Mouse (Mus musculus): ENCODE data around the gene Tepsin.

DNA sequence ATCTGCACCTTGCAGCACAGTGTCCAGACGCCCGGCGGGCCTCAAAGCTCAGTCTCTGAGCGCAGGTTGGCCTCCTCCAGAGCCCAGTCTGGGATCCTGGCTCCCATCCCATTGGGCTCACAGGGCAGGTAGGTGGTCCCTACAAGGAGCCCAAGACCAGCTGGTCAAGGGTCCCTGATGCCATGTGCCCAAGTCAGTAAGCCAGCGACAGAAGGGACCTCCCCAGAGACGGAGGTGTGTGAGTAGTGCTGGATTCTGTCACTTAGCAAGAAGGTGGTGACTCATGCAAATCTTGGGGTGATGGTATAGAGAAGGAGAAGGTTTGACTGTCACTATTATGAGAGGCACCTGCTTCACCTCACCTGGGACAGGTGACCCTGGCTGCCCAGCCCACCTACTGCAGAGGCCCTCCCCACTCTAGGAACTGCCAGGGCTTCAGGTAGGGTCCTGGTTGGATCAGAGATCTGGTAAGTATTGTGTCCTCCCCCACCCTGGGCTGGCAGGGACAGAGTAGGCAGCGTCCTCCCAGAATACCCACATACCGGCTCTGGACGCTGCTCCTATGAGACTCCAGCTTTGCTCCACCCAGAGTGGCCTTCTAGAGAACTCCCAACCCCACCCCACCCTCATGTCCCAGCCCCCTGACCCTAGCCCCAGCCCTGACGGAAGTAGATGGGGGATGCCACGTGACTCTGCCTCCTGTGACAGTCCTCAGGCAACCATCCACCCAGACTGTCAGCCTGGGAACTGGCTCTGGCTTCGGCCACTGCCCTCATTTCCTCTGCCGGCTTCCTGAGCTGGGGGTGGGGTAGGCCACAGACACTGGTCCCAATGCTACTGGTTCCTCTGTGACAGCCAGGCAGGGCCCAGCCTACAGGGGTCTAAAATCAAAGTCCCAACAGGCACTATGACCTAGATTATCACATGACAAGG lies 57.1 kb downstream of the Tepsin start:
- TF ChIP-seq CTCF (IDR thresholded peaks at IDR 0.05; ENCODE audit: control insufficient read depth, insufficient read depth, insufficient read length) (no peak), USF1 (IDR thresholded peaks at IDR 0.05; ENCODE audit: low read depth) (peak; percentile 19)
